Mouse (Mus musculus) small intestine, adult 2 months (tissue): ENCODE data around the gene Ikzf3.

Experiments
- CTCF ChIP-seq: fragments of 200-500 bp; IDR thresholded peaks from 2 replicates; pipeline ENCODE4 v1.5.1; 2012; ENCODE audit warnings: low read depth, mild to moderate bottlenecking, control low read depth, inconsistent platforms, low read length, moderate library complexity, mixed read lengths; ENCODE audit not compliant: insufficient replicate concordance, insufficient read length; ENCODE audit errors: extremely low read depth
- POLR2A ChIP-seq: fragments of 200-500 bp; IDR thresholded peaks from 2 replicates; pipeline ENCODE4 v1.6.1; 2012; ENCODE audit warnings: low read depth, mild to moderate bottlenecking, control low read depth, inconsistent platforms, low read length, moderate library complexity

- no peak for TF ChIP-seq POLR2A
- no peak for TF ChIP-seq CTCF
These were observed 18.9 kb downstream of the Ikzf3 start for GRCm38 (mm10) chr11:98526824-98527461.
